Mouse (Mus musculus): ENCODE data around the gene Olfr625-ps1.
"Not testable (repeated sequence)": the region's sequence is repeated elsewhere in the genome, so short reads cannot be mapped to it uniquely, and the experiment has no call there.

Olfr625-ps1 gene

DNA sequence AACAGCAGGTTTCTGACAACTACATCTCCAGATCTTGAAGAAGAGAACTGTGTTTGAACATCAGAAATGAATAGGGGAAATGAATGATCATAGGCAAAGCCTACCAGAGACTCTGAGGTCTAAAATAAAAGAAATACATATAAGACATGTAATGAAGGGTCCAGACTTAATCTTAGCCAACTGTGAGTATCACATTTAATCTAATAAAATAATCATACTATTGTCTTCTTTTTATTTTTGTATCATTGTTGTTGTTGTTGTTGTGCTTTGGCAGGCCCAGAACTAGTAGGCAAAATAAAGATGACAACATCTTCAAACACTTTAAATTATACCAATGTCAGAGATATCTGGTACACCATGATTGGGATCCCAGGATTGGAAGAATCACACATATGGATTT is at the start of gene Olfr625-ps1:
Gene Olfr625-ps1 (plus strand): TSS at position 301 of the 400 bp plus-strand sequence.
- DNase-seq (ENCODE audit: low read depth, low spot score) = no peak

DNA sequence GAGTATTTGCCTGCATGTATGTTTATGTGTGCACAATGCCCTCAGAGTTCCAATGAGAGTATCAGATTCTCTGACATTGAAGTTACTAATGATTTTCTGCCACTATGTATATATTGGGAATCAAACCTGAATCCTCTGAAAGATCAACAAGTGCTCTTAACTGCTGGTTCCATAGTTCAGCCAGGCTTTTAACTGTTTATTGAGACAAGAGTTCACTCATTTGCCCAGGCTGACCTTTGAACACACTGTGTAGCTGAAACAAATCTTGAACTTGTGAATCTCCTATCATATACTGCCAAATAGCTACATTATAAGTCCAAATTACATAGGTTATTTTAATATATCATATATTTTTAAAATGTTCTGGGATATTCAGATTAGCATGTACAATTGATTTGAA is 45.7 kb upstream of the Olfr625-ps1 start:
- no peak for DNase-seq (ENCODE audit: low read depth, low spot score)

DNA sequence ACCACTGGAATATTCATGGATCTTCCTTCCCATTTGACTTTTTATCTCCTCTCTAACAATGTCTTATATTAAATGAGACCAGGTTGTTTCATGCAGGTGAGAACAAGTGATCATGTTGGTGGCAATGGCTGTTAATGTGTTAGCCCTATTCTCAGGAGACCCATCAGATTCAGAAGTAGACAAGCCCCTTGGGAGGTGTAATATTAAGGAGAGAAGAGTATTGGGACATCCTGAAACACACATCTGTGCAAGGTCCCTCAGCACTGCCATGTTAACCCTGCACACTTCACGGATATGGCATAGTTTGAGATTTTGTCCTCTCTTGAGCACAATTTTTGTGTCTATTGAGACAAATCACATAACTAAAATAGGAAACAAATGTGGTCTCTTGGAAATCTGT is 39.9 kb upstream of the Olfr625-ps1 start, which contains the start of gene Olfr622:
Gene Olfr622 (minus strand): TSS at position 101 of the 400 bp plus-strand sequence.
- DNase-seq (ENCODE audit: low read depth, low spot score) = no peak

DNA sequence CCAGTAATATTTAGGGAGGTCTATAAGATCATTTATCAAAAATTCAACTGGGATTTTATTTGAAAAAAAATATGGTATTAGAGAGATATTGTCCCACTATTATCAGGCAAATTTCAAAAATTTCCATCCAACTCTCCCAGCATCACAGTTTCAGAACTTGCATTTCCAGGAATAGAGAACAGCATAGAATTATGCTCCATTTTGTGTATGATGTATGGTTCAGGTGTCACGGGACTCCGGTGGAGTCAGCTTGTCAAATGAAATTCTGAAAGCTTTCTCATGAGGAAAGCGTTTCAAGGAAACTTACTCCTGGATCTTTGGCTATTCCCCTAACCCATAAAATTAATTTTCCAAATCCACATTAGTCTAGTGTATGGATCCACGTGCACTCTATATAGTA is 38.5 kb upstream of the Olfr625-ps1 start:
- no peak for DNase-seq (ENCODE audit: low read depth, low spot score)

DNA sequence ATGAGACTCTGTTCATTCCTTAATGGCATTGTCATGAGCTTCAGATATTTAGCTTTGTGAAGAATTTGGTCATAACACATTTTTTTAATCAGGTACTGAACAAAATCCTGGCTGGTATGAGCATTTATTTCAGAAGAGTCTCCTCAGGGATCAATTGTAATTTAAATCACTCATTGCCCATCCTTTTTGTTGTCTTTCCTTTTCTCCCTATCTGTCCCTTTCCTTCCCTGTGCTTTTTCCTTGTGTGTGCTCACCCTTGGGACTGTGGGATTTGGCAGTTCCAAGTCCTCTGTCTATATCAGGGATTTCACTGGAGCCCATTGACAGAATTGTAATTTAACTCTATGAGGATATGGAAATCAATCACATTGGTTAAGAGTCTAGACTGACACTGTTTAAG is 18.9 kb upstream of the Olfr625-ps1 start, which contains the start of gene Olfr623:
Gene Olfr623 (minus strand): TSS at position 101 of the 400 bp plus-strand sequence.
- DNase-seq (ENCODE audit: low read depth, low spot score) = no peak

DNA sequence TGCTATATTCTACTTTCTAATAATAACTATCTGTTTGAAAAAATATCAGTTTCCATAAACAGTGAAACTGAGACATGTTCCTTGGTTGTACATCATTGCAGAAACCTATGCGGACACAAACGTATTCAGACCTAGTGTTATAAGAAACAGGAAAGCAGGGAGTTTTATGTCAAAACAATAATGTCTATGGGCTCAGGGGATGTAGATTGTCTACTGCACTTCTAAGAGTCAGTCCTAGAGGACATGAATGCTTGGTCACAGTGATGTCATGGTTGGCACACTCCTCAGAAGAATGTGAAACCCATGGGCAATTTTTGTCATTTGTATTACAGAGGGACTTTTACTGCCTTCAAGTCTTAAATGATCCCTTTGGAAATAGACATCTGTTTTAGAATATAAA is 11.4 kb upstream of the Olfr625-ps1 start, which contains the start of gene Olfr624:
Gene Olfr624 (minus strand): TSS at position 101 of the 400 bp plus-strand sequence.
- no peak for DNase-seq (ENCODE audit: low read depth, low spot score)

DNA sequence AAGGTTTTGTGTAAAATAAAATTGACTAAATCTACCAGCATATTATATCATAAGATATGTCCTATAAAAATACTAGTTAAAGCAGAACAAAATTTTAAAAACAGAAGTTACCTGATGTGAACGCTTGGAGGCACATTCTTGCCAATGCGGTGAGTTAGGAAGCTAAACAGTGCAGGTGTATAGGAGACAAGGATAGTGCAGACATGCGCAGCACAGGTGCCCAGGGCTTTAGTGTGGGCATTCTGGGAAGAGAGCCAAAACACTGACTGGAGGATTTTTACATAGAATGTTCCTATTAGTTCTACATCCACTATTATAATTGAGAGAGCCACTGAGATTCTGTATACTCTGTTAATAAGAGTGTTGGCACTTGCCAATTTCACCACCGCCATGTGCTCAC is 16.9 kb downstream of the Olfr625-ps1 start:
- no peak for DNase-seq (ENCODE audit: low read depth, low spot score)

DNA sequence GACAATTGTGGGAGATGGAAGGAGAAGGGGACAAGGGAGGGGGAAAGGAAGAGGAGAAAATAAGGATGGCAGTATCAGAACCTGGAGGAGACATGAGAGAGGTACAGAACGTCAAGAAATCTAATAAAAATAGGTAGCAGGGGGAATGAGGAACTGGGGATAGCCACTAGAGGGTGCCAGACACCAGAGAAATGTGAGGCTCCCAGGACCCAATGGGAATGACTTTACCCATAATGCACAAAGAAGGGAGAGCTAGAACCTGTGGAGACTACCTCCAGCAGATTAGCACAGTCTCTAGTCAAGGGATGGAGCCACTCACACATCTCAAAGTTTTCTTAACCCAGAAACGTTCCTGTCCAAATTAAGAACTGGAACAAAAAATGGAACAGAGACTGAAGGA is 29.5 kb downstream of the Olfr625-ps1 start:
- peak; percentile 20 for DNase-seq (ENCODE audit: low read depth, low spot score)

DNA sequence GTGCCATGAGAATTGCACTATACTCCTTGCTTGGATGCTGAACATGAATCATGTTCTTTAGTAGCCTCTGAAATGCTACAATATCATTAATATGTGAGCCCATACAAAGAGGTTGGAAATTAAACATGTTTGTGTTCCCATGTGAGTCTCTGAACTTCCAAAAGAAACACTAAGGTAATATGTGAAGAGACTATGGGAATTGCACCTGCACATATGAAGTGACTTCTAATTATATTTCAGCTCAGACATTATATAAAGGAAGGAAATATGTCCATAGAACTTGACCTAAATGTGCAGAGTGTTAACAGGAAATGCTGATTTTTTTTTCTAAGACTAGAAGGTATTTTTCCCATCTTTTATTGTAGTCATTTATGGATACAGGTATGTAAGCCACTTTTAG is 31.9 kb downstream of the Olfr625-ps1 start, which contains the start of gene Olfr243:
Gene Olfr243 (plus strand): TSS at position 301 of the 400 bp plus-strand sequence.
- no peak for DNase-seq (ENCODE audit: low read depth, low spot score)

DNA sequence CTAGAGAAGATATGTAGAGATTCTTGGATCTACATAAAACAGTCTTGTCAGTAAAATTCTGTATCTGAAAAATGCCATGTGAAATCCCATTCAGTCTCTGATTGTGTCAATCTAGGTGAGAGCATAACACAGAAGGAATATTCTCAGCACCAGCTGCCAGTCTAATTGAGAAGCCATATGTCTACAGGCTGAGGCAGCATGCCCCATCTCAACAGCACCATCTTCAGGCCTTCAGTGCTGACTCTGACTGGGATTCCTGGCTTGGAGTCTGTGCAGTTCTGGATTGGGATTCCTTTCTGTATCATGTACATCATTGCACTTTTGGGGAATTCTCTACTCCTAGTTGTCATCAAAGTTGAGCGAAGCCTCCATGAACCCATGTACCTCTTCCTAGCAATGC is 33.9 kb downstream of the Olfr625-ps1 start:
- DNase-seq (ENCODE audit: low read depth, low spot score) = not testable (repeated sequence)

DNA sequence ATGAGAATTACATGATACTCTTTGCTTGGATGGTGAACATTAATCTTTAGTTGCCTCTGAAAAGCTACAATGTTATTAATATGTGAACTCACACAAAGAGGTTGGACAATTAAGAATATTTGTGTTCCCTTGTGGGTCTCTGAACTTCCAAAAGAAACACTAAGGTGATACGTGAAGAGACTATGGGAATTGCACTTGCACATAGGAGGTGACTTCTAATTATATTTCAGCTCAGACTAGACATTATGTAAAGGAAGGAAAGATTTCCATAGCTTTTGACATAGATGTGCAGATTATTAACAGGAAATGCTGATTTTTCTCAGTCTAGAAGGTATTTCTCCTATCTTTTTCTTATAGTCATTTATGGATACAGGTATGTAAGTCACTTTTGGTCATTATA is 47.6 kb downstream of the Olfr625-ps1 start, which contains the start of gene Olfr628:
Gene Olfr628 (plus strand): TSS at position 301 of the 400 bp plus-strand sequence.
- DNase-seq (ENCODE audit: low read depth, low spot score) = no peak
